Comparison of ENCODE assay signal across 26 mouse cellular contexts in the genomic region with DNA sequence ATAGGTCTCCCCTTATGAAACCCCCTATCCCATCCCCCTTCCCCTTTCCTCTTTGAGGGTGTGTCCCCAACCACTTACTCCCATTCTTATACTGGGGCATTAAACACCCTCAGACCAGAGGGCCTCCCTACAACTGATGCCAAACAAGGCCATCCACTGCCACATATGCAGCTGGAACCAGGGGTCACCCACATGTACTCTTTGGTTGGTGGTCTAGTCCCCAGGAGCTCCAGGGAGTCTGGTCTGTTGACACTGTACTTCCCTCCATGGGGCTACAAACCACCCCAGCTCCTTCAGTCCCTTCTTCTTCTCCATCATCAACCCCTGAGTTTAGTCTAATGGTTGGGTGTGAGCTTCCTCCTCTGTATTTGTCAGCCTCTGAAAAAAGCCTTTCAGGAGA.
"Had no signal": no experiment of that assay in that cellular context is flagged by ENCODE, and none has a peak within 500 bp of the region (broad histone marks: within the 10 kb centered on the region; RNA-seq: fewer than 3 reads in every experiment).

No protein-coding gene starts in this region.

- H3K27me3 ChIP-seq: embryonic facial prominence, embryonic 12.5 days; embryonic facial prominence, embryonic 15.5 days; forebrain, embryonic 15.5 days had no signal

- DNase-seq: cerebellum, adult 2 months; cerebellum, adult 8-10 months; cerebellum, adult 9-10 months; cerebellum, adult 9-11 months; cerebellum, postnatal 10 days; cerebellum, postnatal 14 days; cerebellum, postnatal 25 days; cerebellum, postnatal 36 days; embryo, embryonic 11 days; forebrain, postnatal 0 days; gastrocnemius, adult 2 months; gastrocnemius, postnatal 10 days; gastrocnemius, postnatal 14 days; gastrocnemius, postnatal 25 days; gastrocnemius, postnatal 36 days; heart, adult 18-20 months; heart, adult 2 months had no signal

- ATAC-seq: forebrain, embryonic 14.5 days; forebrain, embryonic 15.5 days; forebrain, embryonic 16.5 days; forebrain, postnatal 0 days had no signal

- H3K4me2 ChIP-seq: embryonic facial prominence, embryonic 12.5 days; embryonic facial prominence, embryonic 15.5 days; forebrain, embryonic 15.5 days; heart, embryonic 11.5 days had no signal

- H3K4me1 ChIP-seq: embryonic facial prominence, embryonic 12.5 days; embryonic facial prominence, embryonic 15.5 days; forebrain, embryonic 10.5 days; forebrain, embryonic 15.5 days; heart, embryonic 10.5 days had no signal

- H3K4me3 ChIP-seq: embryonic facial prominence, embryonic 12.5 days; embryonic facial prominence, embryonic 15.5 days; erythroblast, embryonic 14.5 days; forebrain, embryonic 10.5 days; forebrain, embryonic 15.5 days; gastrocnemius, adult 2 months; heart, adult 2 months; heart, embryonic 10.5 days had no signal

- H3K27ac ChIP-seq: embryonic facial prominence, embryonic 12.5 days; embryonic facial prominence, embryonic 15.5 days; forebrain, embryonic 10.5 days; forebrain, embryonic 15.5 days; gastrocnemius, adult 2 months; heart, adult 2 months; heart, embryonic 10.5 days had no signal

- H3K9ac ChIP-seq: embryonic facial prominence, embryonic 12.5 days; embryonic facial prominence, embryonic 15.5 days; forebrain, embryonic 15.5 days; forebrain, postnatal 0 days had no signal

- H3K36me3 ChIP-seq: embryonic facial prominence, embryonic 12.5 days; embryonic facial prominence, embryonic 15.5 days; forebrain, embryonic 10.5 days; forebrain, embryonic 15.5 days; heart, embryonic 10.5 days had no signal

- H3K9me3 ChIP-seq: embryonic facial prominence, embryonic 12.5 days; embryonic facial prominence, embryonic 15.5 days; forebrain, embryonic 10.5 days; forebrain, embryonic 15.5 days; heart, embryonic 10.5 days had no signal
